Mouse (Mus musculus) CH12.LX (cell line): ENCODE measurements around the gene Muc3a. TPM values are rescaled to one million over a fixed set of nuclear protein-coding genes. Genes with fewer than 3 reads are reported as not detected.

Experiments
- DNase-seq: peaks from one replicate; pipeline ENCODE4 v3.0.0-alpha.2; 2013; ENCODE audit errors: extremely low read depth
- H3K27ac ChIP-seq: 2 replicates; pipeline ENCODE4 v1.5.1; 2012; ENCODE audit warnings: low read depth, mild to moderate bottlenecking, control low read depth, moderate library complexity; ENCODE audit not compliant: insufficient read depth
- H3K27me3 ChIP-seq: replicated peaks from 2 replicates; pipeline ENCODE3; 2012; ENCODE audit warnings: inconsistent platforms
- H3K36me3 ChIP-seq, 2 experiments: replicated peaks in 1 of 2; 2 replicates each; pipeline versions ENCODE3 to v1.6.1; 2012; ENCODE audit warnings: inconsistent platforms in 1 of 2, low read length in 1 of 2, mild to moderate bottlenecking in 1 of 2, mixed read lengths in 1 of 2, moderate library complexity in 1 of 2; ENCODE audit not compliant: control insufficient read depth in 1 of 2, insufficient read depth in 1 of 2
- H3K4me1 ChIP-seq, 2 experiments: 2 replicates each; pipeline ENCODE4 v1.6.1; 2012; ENCODE audit warnings: inconsistent platforms in 1 of 2, moderate library complexity in 1 of 2; ENCODE audit not compliant: insufficient read depth in 2 of 2, control insufficient read depth in 1 of 2
- H3K4me2 ChIP-seq: 2 replicates; pipeline ENCODE4 v1.6.1; 2012; ENCODE audit warnings: low read depth, mild to moderate bottlenecking, control low read depth; ENCODE audit not compliant: poor library complexity, insufficient read depth, severe bottlenecking
- H3K4me3 ChIP-seq, 3 experiments: fragments of 150-350 bp in 1 of 3; sonication (generic) in 1 of 3; replicated peaks in 1 of 3; 2 replicates each; pipeline versions ENCODE3 to v1.5.1; 2011 to 2012; ENCODE audit warnings: low read depth in 2 of 3, low read length in 2 of 3, mild to moderate bottlenecking in 2 of 3, moderate library complexity in 2 of 3, control low read depth in 1 of 3, improper control_type of control experiment in 1 of 3, inconsistent platforms in 1 of 3, mixed read lengths in 1 of 3; ENCODE audit not compliant: poor library complexity in 1 of 3
- H3K79me2 ChIP-seq: replicated peaks from 2 replicates; pipeline ENCODE4 v1.6.1; 2012; ENCODE audit warnings: mild to moderate bottlenecking, moderate library complexity; ENCODE audit not compliant: control insufficient read depth, poor library complexity, insufficient read depth, severe bottlenecking; ENCODE audit errors: extremely low read depth
- H3K9ac ChIP-seq: 2 replicates; pipeline ENCODE4 v1.6.1; 2012; ENCODE audit warnings: low read depth, mild to moderate bottlenecking, control low read depth, moderate library complexity; ENCODE audit not compliant: insufficient read depth
- H3K9me3 ChIP-seq: replicated peaks from 2 replicates; pipeline ENCODE3; 2012; ENCODE audit warnings: low read length, inconsistent platforms, mixed read lengths
- CHD1 ChIP-seq: IDR thresholded peaks from 2 replicates; pipeline ENCODE4 v1.6.1; 2012; ENCODE audit warnings: low read depth, low read length, improper control_type of control experiment, inconsistent platforms
- CHD2 ChIP-seq: IDR thresholded peaks from 2 replicates; pipeline ENCODE4 v1.6.1; 2011; ENCODE audit warnings: low read length, improper control_type of control experiment
- CTCF ChIP-seq, 2 experiments: IDR thresholded peaks in 1 of 2; conservative IDR thresholded peaks in 1 of 2; 2 replicates each; pipeline ENCODE4 v1.5.1; 2011 to 2012; ENCODE audit warnings: low read depth in 2 of 2, low read length in 2 of 2, improper control_type of control experiment in 1 of 2, inconsistent platforms in 1 of 2, mild to moderate bottlenecking in 1 of 2, moderate library complexity in 1 of 2
- ELF1 ChIP-seq: IDR thresholded peaks from 2 replicates; pipeline ENCODE4 v1.6.1; 2014; ENCODE audit warnings: low read depth, mild to moderate bottlenecking, inconsistent platforms, low read length, improper control_type of control experiment
- EP300 ChIP-seq: IDR thresholded peaks from 2 replicates; pipeline ENCODE4 v1.6.1; 2011; ENCODE audit warnings: low read length, improper control_type of control experiment
- GABPA ChIP-seq: IDR thresholded peaks from 2 replicates; pipeline ENCODE4 v1.6.1; 2012; ENCODE audit warnings: low read depth, low read length, improper control_type of control experiment, inconsistent platforms; ENCODE audit not compliant: insufficient replicate concordance
- JUN ChIP-seq: IDR thresholded peaks from 2 replicates; pipeline ENCODE4 v1.6.1; 2011; ENCODE audit warnings: low read depth, mild to moderate bottlenecking, low read length, improper control_type of control experiment, moderate library complexity; ENCODE audit not compliant: insufficient read depth
- KAT2A ChIP-seq: IDR thresholded peaks from 2 replicates; pipeline ENCODE4 v1.6.1; 2012; ENCODE audit warnings: low read length, improper control_type of control experiment, inconsistent platforms; ENCODE audit not compliant: insufficient replicate concordance
- MAZ ChIP-seq: IDR thresholded peaks from 2 replicates; pipeline ENCODE4 v1.6.1; 2012; ENCODE audit warnings: low read depth, mild to moderate bottlenecking, inconsistent platforms, low read length, improper control_type of control experiment, moderate library complexity
- MEF2A ChIP-seq: IDR thresholded peaks from 2 replicates; pipeline ENCODE4 v1.6.1; 2014; ENCODE audit warnings: low read depth, mild to moderate bottlenecking, inconsistent platforms, low read length, improper control_type of control experiment, borderline replicate concordance
- MXI1 ChIP-seq: IDR thresholded peaks from 2 replicates; pipeline ENCODE4 v1.6.1; 2011; ENCODE audit warnings: mild to moderate bottlenecking, low read depth, low read length, improper control_type of control experiment
- MYC ChIP-seq: IDR thresholded peaks from 2 replicates; pipeline ENCODE4 v1.6.1; 2011; ENCODE audit warnings: low read depth, mild to moderate bottlenecking, improper control_type of control experiment, low read length
- PAX5 ChIP-seq: IDR thresholded peaks from 2 replicates; pipeline ENCODE4 v1.6.1; 2012; ENCODE audit warnings: low read length, inconsistent platforms, mixed read lengths
- POLR2A ChIP-seq: IDR thresholded peaks from 2 replicates; pipeline ENCODE4 v1.6.1; 2011; ENCODE audit warnings: low read depth, mild to moderate bottlenecking, improper control_type of control experiment, low read length
- POLR2AphosphoS2 ChIP-seq: IDR thresholded peaks from 2 replicates; pipeline ENCODE4 v1.6.1; 2011; ENCODE audit warnings: low read depth, low read length, improper control_type of control experiment
- RAD21 ChIP-seq: IDR thresholded peaks from 2 replicates; pipeline ENCODE4 v1.6.1; 2011; ENCODE audit warnings: low read depth, mild to moderate bottlenecking, low read length, improper control_type of control experiment, moderate library complexity
- SMC3 ChIP-seq: IDR thresholded peaks from 2 replicates; pipeline ENCODE4 v1.6.1; 2011; ENCODE audit warnings: low read depth, low read length, improper control_type of control experiment
- UBTF ChIP-seq: IDR thresholded peaks from 2 replicates; pipeline ENCODE4 v1.6.1; 2012; ENCODE audit warnings: low read depth, mild to moderate bottlenecking, inconsistent platforms, low read length, improper control_type of control experiment, moderate library complexity
- USF1 ChIP-seq: IDR thresholded peaks from 2 replicates; pipeline ENCODE4 v1.6.1; 2014; ENCODE audit warnings: low read depth, mild to moderate bottlenecking, inconsistent platforms, low read length, improper control_type of control experiment
- USF2 ChIP-seq: conservative IDR thresholded peaks from 2 replicates; pipeline ENCODE4 v1.6.1; 2011; ENCODE audit warnings: low read depth, low read length, improper control_type of control experiment
- ZC3H11A ChIP-seq: IDR thresholded peaks from 2 replicates; pipeline ENCODE4 v1.6.1; 2012; ENCODE audit warnings: low read depth, mild to moderate bottlenecking, inconsistent platforms, low read length, improper control_type of control experiment
- ZKSCAN1 ChIP-seq: IDR thresholded peaks from 2 replicates; pipeline ENCODE4 v1.6.1; 2012; ENCODE audit warnings: low read depth, inconsistent platforms, low read length, improper control_type of control experiment, borderline replicate concordance
- ZMIZ1 ChIP-seq: IDR thresholded peaks from 2 replicates; pipeline ENCODE4 v1.6.1; 2012; ENCODE audit warnings: low read depth, mild to moderate bottlenecking, inconsistent platforms, low read length, improper control_type of control experiment
- dilution Hi-C: fragments of 300-500 bp; cut with MboI; formaldehyde crosslinking; loops from 2 replicates; pipeline ENCODE4 v1.14.3; 2020; ENCODE audit warnings: low sequenced_read_pairs; ENCODE audit not compliant: extremely low pct_unique_long_range_greater_than_20kb, extremely low pct_ligation_motif_present
- in situ Hi-C: fragments of 300-500 bp; cut with MboI; formaldehyde crosslinking; loops from 3 replicates; pipeline ENCODE4 v1.14.3; 2019; ENCODE audit warnings: low sequenced_read_pairs, low pct_ligation_motif_present, low pct_unique_long_range_greater_than_20kb, mixed read lengths
- polyA plus RNA-seq: library from polyadenylated mRNA; unstranded; fragments of >175 nt; gene quantifications from 2 replicates; pipeline ENCODE4 v1.2.1, GENCODE M21; 2012; ENCODE audit warnings: low read depth; ENCODE audit not compliant: insufficient read length
- total RNA-seq, 2 experiments: library from RNA; depleted of rRNA; stranded (reverse); fragments of 300-350 nt in 1 of 2; fragments of >200 nt in 1 of 2; gene quantifications; 2 replicates each; pipeline ENCODE4 v1.2.3; 2012 to 2014

Muc3a gene
- total and polyA plus RNA-seq, 3 experiments = not detected

DNA sequence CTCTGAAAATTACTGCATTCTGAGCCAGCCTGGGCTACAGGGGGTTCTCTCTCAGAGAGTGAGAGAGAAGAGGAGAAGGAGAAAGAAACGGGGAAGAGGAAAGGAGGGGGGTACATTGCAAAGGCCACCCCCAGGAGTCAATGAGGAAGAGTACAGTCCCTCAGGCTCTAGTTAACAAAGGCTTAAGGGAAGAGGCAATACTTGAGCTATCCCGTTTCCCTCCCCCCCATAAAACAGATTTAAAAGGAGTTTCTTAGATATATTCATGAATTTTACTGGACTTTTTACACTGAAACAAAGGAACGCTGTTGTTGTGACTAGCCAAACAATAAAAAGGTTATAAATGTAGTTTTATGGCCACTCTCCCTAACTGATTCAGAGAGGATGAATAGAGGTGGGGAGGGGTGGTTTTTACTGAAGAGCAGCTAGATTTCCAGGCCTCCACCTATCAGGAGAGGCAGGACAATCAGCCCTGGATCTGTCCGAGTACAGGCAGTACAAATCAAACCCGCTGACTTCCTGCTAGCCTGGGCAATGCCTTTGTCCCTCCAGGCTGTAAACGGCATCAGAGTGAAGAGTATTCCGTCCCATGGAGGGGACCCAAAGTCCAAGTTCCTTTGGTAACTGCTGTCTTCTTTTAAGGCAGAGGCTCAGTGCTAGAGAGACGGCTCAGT lies 18.8 kb downstream of the Muc3a start:
- in situ Hi-C loops (no loop called here), dilution Hi-C loops (no loop called here)
- no peak overlapping the region for H3K27ac ChIP-seq
- no peak for DNase-seq
- H3K79me2 ChIP-seq = no peaks in the 10 kb centered on the region
- no peak overlapping the region for H3K9ac ChIP-seq
- H3K9me3 ChIP-seq = peaks cover 2% of the 10 kb centered on the region
- H3K4me2 ChIP-seq = no peak overlapping the region
- H3K4me3 ChIP-seq = no peak overlapping the region
- H3K36me3 ChIP-seq = no peaks in the 10 kb centered on the region
- H3K27me3 ChIP-seq = peaks cover 54% of the 10 kb centered on the region
- no peaks in the 10 kb centered on the region for H3K4me1 ChIP-seq
- TF ChIP-seq PAX5 = no peak
- TF ChIP-seq RAD21 = no peak
- no peak for TF ChIP-seq MAZ
- no peak for TF ChIP-seq CHD1
- TF ChIP-seq ZC3H11A = no peak
- no peak for TF ChIP-seq ZMIZ1
- no peak for TF ChIP-seq USF1
- TF ChIP-seq MEF2A = no peak
- no peak for TF ChIP-seq MYC
- TF ChIP-seq GABPA = no peak

DNA sequence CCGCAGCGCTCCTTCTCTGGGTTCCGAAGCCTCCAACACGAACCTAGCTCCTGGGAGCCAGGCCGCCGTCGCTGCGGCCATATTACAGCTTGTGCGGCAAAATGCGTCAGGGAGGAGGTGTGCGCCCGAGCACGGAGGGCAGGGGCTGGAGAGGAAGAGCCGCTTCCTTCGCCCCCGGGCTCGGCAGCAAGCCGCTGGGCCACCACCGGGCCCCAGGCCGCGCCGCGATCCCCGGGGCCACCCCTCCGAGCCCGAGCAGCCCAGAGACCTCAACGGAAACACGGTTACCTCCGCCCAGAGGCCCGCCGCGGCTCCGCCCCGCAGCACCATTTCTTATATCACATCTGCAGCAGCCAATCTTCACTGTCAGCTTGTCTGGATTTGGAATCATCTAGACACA lies 22.9 kb downstream of the Muc3a start:
- Histone ChIP-seq H3K27me3 (peaks cover 57% of the 10 kb centered on the region), H3K4me2 (no peak overlapping the region), H3K4me1 (no peaks in the 10 kb centered on the region), H3K79me2 (no peaks in the 10 kb centered on the region), H3K9ac (no peak overlapping the region), H3K9me3 (peaks cover 2% of the 10 kb centered on the region), H3K4me3 (no peak overlapping the region), H3K27ac (no peak overlapping the region), H3K36me3 (no peaks in the 10 kb centered on the region)
- dilution Hi-C loops (no loop called here), in situ Hi-C loops (no loop called here)
- TF ChIP-seq PAX5 (no peak), ELF1 (no peak), GABPA (no peak), EP300 (no peak), MYC (no peak), UBTF (no peak), MAZ (no peak), CHD2 (no peak), SMC3 (no peak), MXI1 (no peak), POLR2AphosphoS2 (no peak), USF1 (no peak), ZKSCAN1 (no peak), CHD1 (no peak), POLR2A (no peak), JUN (no peak), USF2 (no peak), CTCF (conservative IDR thresholded peaks at IDR 0.05 in 1 of 2, IDR thresholded peaks at IDR 0.05 in 1 of 2; ENCODE audit: low read depth in 2 of 2, low read length in 2 of 2) (no peak), MEF2A (no peak), KAT2A (no peak)
- no peak for DNase-seq
